Mouse (Mus musculus) intestine, postnatal 0 days (tissue): ENCODE measurements at regions not wholly inside any gene's neighbourhood (a gene's known extent, or its start where the extent isn't known, plus 50 kb on each side); places are given as distances from the start of the nearest gene placed in this dataset.

Experiments used
- ATAC-seq: fragments of 200-750 bp; cut with Nextera tagmentation; 2 replicates; pipeline ENCODE4 v1.8.0; 2017; ENCODE audit warnings: mild to moderate bottlenecking, moderate TSS enrichment, moderate library complexity
- H3K27ac ChIP-seq: fragments of 300-500 bp; sonication (generic); 2 replicates; pipeline ENCODE4 v1.5.1; 2014; ENCODE audit warnings: mild to moderate bottlenecking, low read depth, low read length, moderate library complexity
- H3K27me3 ChIP-seq: fragments of 300-500 bp; sonication (generic); replicated peaks from 2 replicates; pipeline ENCODE4 v1.6.1; 2014; ENCODE audit warnings: low read length, mixed read lengths; ENCODE audit not compliant: control insufficient read depth, insufficient read depth
- H3K36me3 ChIP-seq: fragments of 300-500 bp; sonication (generic); 2 replicates; pipeline ENCODE4 v1.6.1; 2014; ENCODE audit warnings: mild to moderate bottlenecking, moderate library complexity; ENCODE audit not compliant: control insufficient read depth, insufficient read depth
- H3K4me1 ChIP-seq: fragments of 300-500 bp; sonication (generic); replicated peaks from 2 replicates; pipeline ENCODE4 v1.6.1; 2014; ENCODE audit warnings: antibody characterized with exemption, low read length, mixed read lengths; ENCODE audit not compliant: control insufficient read depth, insufficient read depth
- H3K4me2 ChIP-seq: fragments of 300-500 bp; sonication (generic); replicated peaks from 2 replicates; pipeline ENCODE4 v1.6.1; 2014; ENCODE audit warnings: low read depth, mild to moderate bottlenecking, moderate library complexity
- H3K4me3 ChIP-seq: fragments of 300-500 bp; sonication (generic); 2 replicates; pipeline ENCODE4 v1.5.1; 2014; ENCODE audit warnings: low read depth, low read length
- H3K9ac ChIP-seq: fragments of 300-500 bp; sonication (generic); 2 replicates; pipeline ENCODE4 v1.6.1; 2014; ENCODE audit warnings: mild to moderate bottlenecking, low read depth, low read length
- H3K9me3 ChIP-seq: fragments of 300-500 bp; sonication (generic); 2 replicates; pipeline ENCODE4 v1.6.1; 2016; ENCODE audit warnings: mixed run types; ENCODE audit not compliant: control insufficient read depth
- CTCF ChIP-seq: sonication (generic); IDR thresholded peaks from 2 replicates; pipeline ENCODE4 v1.5.1; 2016; ENCODE audit warnings: low read depth, mild to moderate bottlenecking, control low read depth, antibody characterized with exemption, moderate library complexity
- WGBS: fragments of 180-500 bp; shearing (Covaris S2); extraction: QIAGEN DNeasy Blood & Tissue Kit; methylation state at CpG from one replicate; pipeline ENCODE4 v1.1.7; 2014; 5-methylcytosine and 5-hydroxymethylcytosine counted together

DNA sequence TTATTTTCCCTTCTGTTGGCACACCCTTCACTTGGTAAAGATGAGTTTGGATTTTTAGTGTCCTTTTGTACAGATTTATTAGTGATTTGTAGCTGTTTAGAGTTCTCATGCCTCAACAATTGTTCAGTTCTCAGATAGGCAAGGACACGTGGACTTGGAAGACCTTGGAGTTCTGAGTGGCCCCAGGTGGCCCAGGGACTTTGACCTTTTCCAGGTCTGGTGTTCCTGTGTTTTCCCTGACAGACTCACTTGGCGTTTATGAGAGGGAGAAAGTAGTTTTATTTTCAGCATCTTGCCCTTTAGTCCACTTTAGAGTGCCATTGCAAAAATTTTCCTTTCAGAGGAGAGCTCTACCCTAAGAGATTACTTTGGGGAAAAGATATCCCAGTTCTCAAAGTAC is 211.2 kb downstream of the Olfm4 start:
- 11% methylated on average over 2 of the region's 2 CpGs for WGBS
- ATAC-seq = no peak

DNA sequence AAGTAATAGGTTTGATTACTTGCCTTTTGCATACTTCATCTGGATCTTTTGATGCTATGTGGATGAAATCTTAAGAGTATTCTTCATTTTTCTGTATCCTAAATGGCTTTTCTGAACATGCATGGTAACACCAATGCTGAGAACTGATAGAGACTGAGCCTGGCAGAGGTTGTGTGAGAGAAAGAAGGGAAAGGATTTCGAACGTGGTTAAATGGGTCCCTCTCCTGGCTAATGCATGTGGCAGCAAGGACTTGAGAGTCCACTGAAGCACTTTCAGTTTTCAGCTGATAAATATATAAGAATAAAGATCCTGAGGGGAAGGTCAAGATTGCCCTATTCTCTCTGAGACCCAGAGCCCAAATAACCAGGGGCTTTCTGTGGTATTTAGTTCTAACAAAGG is 229.0 kb downstream of the Olfm4 start:
- H3K4me3 ChIP-seq = no peak overlapping the region
- H3K36me3 ChIP-seq = no peaks in the 10 kb centered on the region
- no peaks in the 10 kb centered on the region for H3K4me1 ChIP-seq
- no peak overlapping the region for H3K27ac ChIP-seq
- TF ChIP-seq CTCF = peak; percentile 60
- H3K27me3 ChIP-seq = no peaks in the 10 kb centered on the region
- H3K9me3 ChIP-seq = no peaks in the 10 kb centered on the region
- WGBS = 30% methylated on average over 2 of the region's 2 CpGs
- no peak overlapping the region for H3K9ac ChIP-seq
- H3K4me2 ChIP-seq = no peak overlapping the region
- ATAC-seq = no peak

More for the DNA sequence above, 211.2 kb downstream of the Olfm4 start:
- H3K9me3 ChIP-seq = no peaks in the 10 kb centered on the region
- no peak overlapping the region for H3K4me3 ChIP-seq
- no peaks in the 10 kb centered on the region for H3K4me1 ChIP-seq
- no peaks in the 10 kb centered on the region for H3K27me3 ChIP-seq
- H3K4me2 ChIP-seq = no peak overlapping the region
- no peak overlapping the region for H3K27ac ChIP-seq
- no peak overlapping the region for H3K9ac ChIP-seq
- H3K36me3 ChIP-seq = no peaks in the 10 kb centered on the region
- TF ChIP-seq CTCF = no peak

DNA sequence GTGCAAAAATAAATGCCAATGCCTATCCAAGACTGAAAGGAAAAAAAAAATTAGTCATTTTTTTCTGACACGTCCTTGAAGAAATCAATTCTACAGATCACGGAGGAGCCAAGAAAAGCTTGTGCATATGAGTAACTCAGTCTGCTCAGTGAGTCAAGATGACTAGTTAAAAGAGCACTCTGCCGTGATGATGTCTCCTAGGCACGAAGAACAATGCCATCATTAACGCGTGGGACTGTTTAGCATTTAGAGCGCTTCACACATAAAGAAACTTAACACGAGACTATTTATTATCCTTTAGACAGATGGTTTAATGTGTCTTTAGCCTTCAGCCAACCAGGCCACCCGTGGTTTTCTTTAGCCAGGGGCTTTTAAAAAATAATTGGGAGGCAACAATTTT is 229.8 kb downstream of the Olfm4 start:
- Histone ChIP-seq H3K4me1 (no peaks in the 10 kb centered on the region), H3K9ac (no peak overlapping the region), H3K9me3 (no peaks in the 10 kb centered on the region), H3K4me3 (no peak overlapping the region), H3K27me3 (no peaks in the 10 kb centered on the region), H3K27ac (no peak overlapping the region), H3K36me3 (no peaks in the 10 kb centered on the region), H3K4me2 (no peak overlapping the region)
- ATAC-seq = no peak
- WGBS = 72% methylated on average over 9 of the region's 9 CpGs
- no peak for TF ChIP-seq CTCF

DNA sequence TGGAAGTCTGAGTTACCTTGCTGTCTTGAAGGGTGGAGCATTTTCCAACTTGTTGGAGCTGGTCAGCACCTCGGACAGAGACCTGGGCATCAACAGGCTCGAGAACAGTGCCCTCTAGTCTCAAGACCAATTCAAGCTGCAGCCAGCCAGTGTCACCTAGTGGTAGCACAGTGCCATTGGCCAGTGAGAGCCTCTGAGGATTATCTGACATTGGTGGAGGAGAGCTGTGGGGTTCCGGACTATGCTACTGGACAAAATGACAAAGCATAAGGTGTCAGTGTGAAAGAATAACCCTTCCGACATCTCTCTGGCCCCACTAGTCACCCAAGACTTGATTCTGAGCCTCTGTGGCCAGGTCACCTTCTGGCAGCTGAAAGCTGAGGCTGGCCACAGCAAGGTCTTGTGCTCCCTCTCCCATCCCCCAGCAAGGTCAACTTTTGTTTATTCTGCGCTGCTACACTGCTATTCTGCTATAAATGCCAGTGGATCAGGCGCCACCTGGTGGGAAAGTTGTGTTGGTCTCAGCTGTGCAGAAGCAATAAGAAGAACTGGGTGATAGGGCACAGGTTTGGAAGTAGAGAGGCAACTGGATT is 232.2 kb downstream of the Olfm4 start:
- peak; percentile 98 for TF ChIP-seq CTCF
- ATAC-seq = peak; percentile 59
- Histone ChIP-seq H3K27me3 (no peaks in the 10 kb centered on the region), H3K27ac (no peak overlapping the region), H3K4me3 (no peak overlapping the region), H3K4me1 (no peaks in the 10 kb centered on the region), H3K4me2 (no peak overlapping the region), H3K9me3 (no peaks in the 10 kb centered on the region), H3K9ac (no peak overlapping the region), H3K36me3 (no peaks in the 10 kb centered on the region)
- 16% methylated on average over 6 of the region's 6 CpGs for WGBS

DNA sequence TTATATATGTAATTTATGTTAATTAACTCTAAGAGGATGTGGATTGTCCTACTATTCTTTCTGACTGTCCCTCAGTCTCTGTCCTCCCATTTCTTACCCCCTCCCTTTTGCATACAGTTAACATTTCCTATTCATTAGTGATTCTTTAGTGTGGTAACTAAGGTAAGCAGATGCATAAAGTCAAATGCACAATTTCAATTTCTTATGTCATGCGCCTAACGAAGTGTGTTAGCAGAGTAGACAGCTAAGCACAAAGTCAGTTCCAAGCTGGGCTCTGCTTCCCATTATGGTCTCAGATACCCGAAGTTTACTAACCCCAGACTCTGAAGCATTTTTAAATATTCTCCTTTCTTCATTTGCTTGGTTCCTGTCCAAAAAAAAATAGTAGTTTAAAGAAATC is 248.2 kb downstream of the Olfm4 start:
- ATAC-seq = no peak
- H3K4me3 ChIP-seq = no peak overlapping the region
- WGBS = 80% methylated on average over 3 of the region's 3 CpGs
- TF ChIP-seq CTCF = no peak
- no peaks in the 10 kb centered on the region for H3K9me3 ChIP-seq
- no peaks in the 10 kb centered on the region for H3K36me3 ChIP-seq
- H3K4me2 ChIP-seq = no peak overlapping the region
- H3K27me3 ChIP-seq = no peaks in the 10 kb centered on the region
- no peak overlapping the region for H3K27ac ChIP-seq
- no peak overlapping the region for H3K9ac ChIP-seq
- no peaks in the 10 kb centered on the region for H3K4me1 ChIP-seq

DNA sequence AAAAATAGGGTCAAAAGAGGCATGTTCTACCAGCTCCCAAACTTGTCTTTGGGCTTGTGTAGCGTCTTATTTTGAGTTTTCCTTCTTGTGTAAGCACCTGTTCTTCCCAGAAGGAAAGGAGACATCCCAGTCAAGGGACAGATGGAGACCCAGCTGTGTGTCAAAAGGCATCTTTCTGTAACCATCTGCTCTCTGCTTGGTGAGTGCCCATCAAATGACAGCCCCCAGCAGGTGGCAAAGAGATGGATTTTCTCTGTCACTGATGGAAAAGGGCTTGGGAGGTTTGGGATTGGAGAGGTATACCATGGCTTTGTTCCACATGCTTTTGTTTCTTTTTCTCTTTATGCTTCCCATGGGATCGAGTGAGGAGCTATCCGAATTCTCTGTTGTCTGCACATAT is 249.1 kb downstream of the Olfm4 start:
- Histone ChIP-seq H3K4me3 (no peak overlapping the region), H3K4me2 (no peak overlapping the region), H3K4me1 (no peaks in the 10 kb centered on the region), H3K27me3 (no peaks in the 10 kb centered on the region), H3K36me3 (no peaks in the 10 kb centered on the region), H3K9me3 (no peaks in the 10 kb centered on the region), H3K27ac (no peak overlapping the region), H3K9ac (no peak overlapping the region)
- no peak for ATAC-seq
- WGBS = 74% methylated on average over 3 of the region's 3 CpGs
- no peak for TF ChIP-seq CTCF

DNA sequence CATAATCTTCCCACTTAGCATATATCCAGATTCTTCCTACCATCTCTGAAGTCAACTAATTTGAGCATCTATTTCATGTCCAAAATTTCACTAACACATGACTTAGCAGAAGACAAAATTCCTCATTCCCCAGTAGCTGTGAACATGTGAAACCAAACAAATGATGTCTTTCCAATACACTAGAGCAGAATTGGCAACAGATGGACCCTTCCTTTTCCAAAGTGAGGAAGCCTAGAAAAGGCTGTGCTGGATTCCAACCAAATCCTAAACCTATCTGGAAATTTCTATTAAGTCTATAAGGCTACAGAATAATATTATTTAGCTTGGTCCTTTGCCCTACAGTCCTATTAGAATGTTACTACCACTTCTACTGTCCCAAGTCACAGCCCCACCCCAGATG is 253.3 kb downstream of the Olfm4 start:
- H3K36me3 ChIP-seq = no peaks in the 10 kb centered on the region
- H3K4me1 ChIP-seq = no peaks in the 10 kb centered on the region
- ATAC-seq = no peak
- no peak overlapping the region for H3K4me2 ChIP-seq
- H3K9me3 ChIP-seq = no peaks in the 10 kb centered on the region
- no peak overlapping the region for H3K9ac ChIP-seq
- no peak for TF ChIP-seq CTCF
- H3K27me3 ChIP-seq = no peaks in the 10 kb centered on the region
- H3K4me3 ChIP-seq = no peak overlapping the region
- H3K27ac ChIP-seq = no peak overlapping the region
